ENCODE assay signal across 8 mouse cellular contexts in the genomic region with DNA sequence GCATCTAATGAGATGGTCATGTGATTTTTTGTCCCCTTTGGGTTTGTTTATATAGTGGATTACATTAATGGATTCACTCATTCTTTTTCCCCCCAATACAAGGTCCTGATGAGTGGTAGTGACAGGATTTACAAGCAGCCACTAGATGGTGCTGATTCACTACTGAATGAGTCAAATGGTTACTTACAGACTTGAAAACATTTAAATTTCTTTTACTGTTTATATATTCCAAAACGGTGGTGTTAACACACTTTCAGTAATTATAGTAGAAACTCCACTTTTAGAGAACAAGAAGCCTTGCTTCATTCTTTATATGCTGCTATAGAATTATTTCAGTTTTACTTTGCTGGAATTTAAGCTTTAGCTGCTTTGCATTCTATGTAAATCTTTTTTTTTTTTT.
DNase-seq lines count a peak whose midpoint lies in the region; ATAC-seq and TF ChIP-seq lines count a peak whose summit lies in the region.

No protein-coding gene starts in this region.

- intact Hi-C loops in heart, adult 2 months (cut with DNase I) = loop anchor here (2.0 to 10.0 kb wide), 2 partner anchors 420 to 1922 kb away; no protein-coding TSS in a partner anchor

- H3K36me3 ChIP-seq in heart, adult 2 months (ENCODE audit: control insufficient read depth, insufficient read depth, low read length) = no peaks in the 10 kb centered on the region
- H3K36me3 ChIP-seq in intestine, postnatal 0 days (ENCODE audit: control insufficient read depth, insufficient read depth) = no peaks in the 10 kb centered on the region

- peak; percentile 81 for TF ChIP-seq CTCF in heart, adult 2 months (IDR thresholded peaks at IDR 0.05)
- peak; percentile 82 for TF ChIP-seq CTCF in intestine, postnatal 0 days (IDR thresholded peaks at IDR 0.05; ENCODE audit: low read depth)

- no peaks in the 10 kb centered on the region for H3K9me3 ChIP-seq in intestine, postnatal 0 days (ENCODE audit: control insufficient read depth)

- no peak for TF ChIP-seq POLR2A in heart, adult 2 months (IDR thresholded peaks at IDR 0.05; ENCODE audit: insufficient read depth, low read depth, low read length)

- H3K9ac ChIP-seq in heart, adult 2 months (ENCODE audit: low read depth, low read length) = no peak overlapping the region
- no peak overlapping the region for H3K9ac ChIP-seq in intestine, postnatal 0 days (ENCODE audit: low read depth, low read length)

- ATAC-seq in intestine, postnatal 0 days = no peak

- H3K27me3 ChIP-seq in heart, adult 2 months (ENCODE audit: control insufficient read depth, insufficient read depth, low read length) = no peaks in the 10 kb centered on the region
- H3K27me3 ChIP-seq in intestine, postnatal 0 days (replicated peaks; ENCODE audit: control insufficient read depth, insufficient read depth, low read length) = no peaks in the 10 kb centered on the region

- H3K4me2 ChIP-seq in intestine, postnatal 0 days (replicated peaks; ENCODE audit: low read depth) = no peak overlapping the region

- no peaks in the 10 kb centered on the region for H3K79me2 ChIP-seq in heart, adult 2 months (replicated peaks; ENCODE audit: control insufficient read depth, insufficient read depth, low read length)

- 5% methylated on average over 1 of the region's 1 CpGs for WGBS in heart, adult 2 months
- 2% methylated on average over 1 of the region's 1 CpGs for WGBS in intestine, postnatal 0 days

- H3K4me3 ChIP-seq in heart, adult 2 months = no peak overlapping the region
- no peak overlapping the region for H3K4me3 ChIP-seq in intestine, postnatal 0 days (ENCODE audit: low read depth, low read length)

- TF ChIP-seq EP300 in heart, adult 2 months (IDR thresholded peaks at IDR 0.05; ENCODE audit: insufficient read depth, low read depth, low read length) = no peak

- no peak overlapping the region for H3K27ac ChIP-seq in heart, adult 2 months
- no peak overlapping the region for H3K27ac ChIP-seq in intestine, postnatal 0 days (ENCODE audit: low read depth, low read length)

- no peak for DNase-seq in heart, adult 2 months
- no peak for DNase-seq in heart, adult 11 months
- peak; percentile 62 for DNase-seq in thymus, postnatal 0 days (ENCODE audit: low spot score)
- no peak for DNase-seq in thymus, postnatal 36 days
- peak; percentile 13 to 47 for DNase-seq in cerebellum, postnatal 36 days
- peak; percentile 63 for DNase-seq in naive thymus-derived CD4-positive, alpha-beta T cell, adult 2 months (ENCODE audit: low read depth)
- no peak for DNase-seq in spleen, postnatal 4 days (ENCODE audit: low spot score in 2 of 2)

- H3K4me1 ChIP-seq in heart, adult 2 months (ENCODE audit: control insufficient read depth, insufficient read depth, low read length) = no peaks in the 10 kb centered on the region
- no peaks in the 10 kb centered on the region for H3K4me1 ChIP-seq in intestine, postnatal 0 days (replicated peaks; ENCODE audit: control insufficient read depth, insufficient read depth, low read length)

Comparison
In these comparisons a context has a peak if more than half of its experiments do, and no peak if none do; other contexts are left out.
1. DNase-seq: peak in thymus, postnatal 0 days (single experiment), cerebellum, postnatal 36 days (2 of 2) and naive thymus-derived CD4-positive, alpha-beta T cell, adult 2 months (single experiment); none in heart, adult 2 months (0 of 2), heart, adult 11 months (single experiment), thymus, postnatal 36 days (0 of 2) and spleen, postnatal 4 days (0 of 2).